Mouse (Mus musculus) urinary bladder, adult 2 months (tissue): ENCODE data around the gene Zfp750. TPM values are rescaled to one million over a fixed set of nuclear protein-coding genes. Genes with fewer than 3 reads are reported as not detected.

Experiments used
- DNase-seq: peaks from one replicate; pipeline ENCODE4 v3.0.0; 2022; ENCODE audit warnings: low spot score
- polyA plus RNA-seq: library from polyadenylated mRNA; depleted of rRNA; stranded (reverse); fragments of >200 nt; gene quantifications from 2 replicates; pipeline ENCODE4 v1.2.3, GENCODE M21; 2012; rRNA removed

Gene Zfp750
- polyA plus RNA-seq = 11.4 and 15.0 TPM in 2 replicates

DNA sequence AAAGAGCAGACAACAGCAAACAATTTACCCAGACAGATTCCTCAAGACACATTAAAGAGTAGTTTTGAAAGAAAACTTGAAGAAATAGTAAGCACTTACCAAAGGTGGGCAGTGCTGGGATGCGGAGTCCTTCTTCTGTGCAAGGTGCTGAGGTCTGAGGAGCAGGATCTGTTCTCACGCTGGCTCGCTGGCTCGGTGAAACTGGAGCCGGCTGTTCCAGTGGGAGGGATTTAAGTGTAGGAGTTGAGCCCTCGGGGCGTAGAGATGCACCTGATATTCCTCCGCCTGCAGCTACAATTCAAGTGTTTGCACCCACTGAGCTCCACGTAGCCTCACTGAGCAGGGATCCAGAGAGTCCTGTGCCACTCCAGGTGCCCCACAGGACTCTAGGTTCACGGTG lies at the start of gene Zfp750:
Gene Zfp750, minus strand, starts transcription at position 203 of the 400 bp plus-strand sequence.
- DNase-seq = no peak

DNA sequence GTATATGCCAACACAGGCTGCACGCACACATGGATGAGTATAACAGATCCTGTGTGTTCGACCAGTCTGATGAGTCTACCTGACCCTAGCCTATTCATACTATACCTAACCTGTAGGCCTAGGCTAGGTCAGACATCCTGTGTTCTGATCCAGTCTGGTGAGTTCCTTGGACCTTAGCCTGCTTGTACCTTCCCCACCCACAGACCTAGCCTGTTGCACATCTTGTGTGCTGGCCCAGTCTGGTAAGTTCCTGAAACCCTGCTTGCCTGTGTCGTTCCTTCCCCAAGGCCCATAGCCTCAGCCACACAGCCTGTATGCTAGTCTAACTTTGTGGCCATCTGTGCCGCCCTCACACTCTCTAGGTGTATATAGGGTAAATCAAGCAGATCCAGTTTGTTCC lies 45.1 kb upstream of the Zfp750 start:
- no peak for DNase-seq

DNA sequence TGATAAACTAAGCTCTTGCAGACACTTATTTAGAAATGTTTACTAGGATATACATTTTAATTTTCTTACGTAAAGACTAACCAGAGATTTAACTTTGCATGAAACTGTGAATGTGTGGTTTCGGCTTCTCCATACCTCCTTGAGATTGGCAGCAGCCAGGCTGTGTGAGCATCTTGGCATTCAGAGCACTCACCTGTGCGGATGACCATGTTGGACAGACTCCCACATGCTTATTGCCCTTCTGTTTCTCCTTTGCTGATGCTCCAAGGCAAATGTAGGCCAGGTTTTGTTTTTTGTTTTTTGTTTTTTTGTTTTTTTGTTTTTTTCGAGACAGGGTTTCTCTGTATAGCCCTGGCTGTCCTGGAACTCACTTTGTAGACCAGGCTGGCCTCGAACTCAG lies 44.2 kb upstream of the Zfp750 start:
- DNase-seq = no peak

DNA sequence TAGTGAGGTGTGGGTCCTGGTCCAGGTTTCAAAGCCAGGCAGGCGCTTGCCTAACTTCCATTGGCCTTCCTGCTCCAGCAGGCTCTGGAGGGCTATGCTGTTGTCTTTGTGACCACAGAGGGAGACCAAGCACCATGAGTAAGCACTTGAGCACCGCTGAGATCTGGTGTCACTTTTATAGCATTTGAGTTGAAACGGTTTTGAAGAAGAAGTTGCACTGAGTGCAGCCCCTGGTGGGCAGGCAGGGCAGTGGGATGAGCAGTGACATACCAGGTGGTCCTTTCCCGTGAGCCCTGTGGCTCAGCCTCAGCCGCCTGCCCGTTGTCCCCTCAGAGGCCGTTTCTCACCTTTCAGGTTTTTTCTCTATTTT lies 41.1 kb upstream of the Zfp750 start:
- no peak for DNase-seq

DNA sequence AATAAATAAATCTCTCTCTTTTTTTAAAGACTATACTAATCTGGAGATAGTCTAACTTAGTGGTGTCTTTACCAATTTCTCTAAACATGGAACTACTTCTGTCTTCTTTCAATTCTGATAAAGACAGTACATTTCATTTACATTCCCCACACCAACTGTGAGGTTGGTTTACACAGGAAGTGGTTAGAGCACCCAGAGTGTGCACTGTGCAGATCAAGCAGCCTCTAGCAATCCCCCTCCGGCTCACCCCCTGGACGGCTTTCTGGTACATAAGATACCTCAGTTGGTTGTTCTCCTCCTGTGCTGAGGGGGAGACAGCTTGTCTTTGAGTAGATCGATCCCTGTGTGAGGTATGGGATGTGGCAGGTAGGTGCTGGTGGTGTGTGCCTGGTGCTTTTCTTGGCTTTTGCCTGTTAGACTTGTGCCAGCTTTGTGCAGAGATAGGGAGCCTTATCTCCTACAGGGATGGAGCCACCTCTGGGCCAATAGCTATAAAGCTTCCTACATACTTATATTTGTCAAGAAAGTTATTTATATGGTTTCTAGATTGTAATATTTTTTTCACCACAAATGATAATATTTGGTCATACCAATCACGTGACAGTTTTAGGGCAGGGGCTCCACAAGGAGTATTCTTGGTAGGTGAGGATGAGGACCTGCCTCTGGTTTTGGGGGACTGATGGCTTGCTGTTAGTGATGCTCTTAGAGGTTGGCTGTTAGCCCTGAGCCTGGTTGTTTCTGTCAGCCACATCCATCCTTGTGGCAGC lies 40.6 kb upstream of the Zfp750 start:
- DNase-seq = no peak

DNA sequence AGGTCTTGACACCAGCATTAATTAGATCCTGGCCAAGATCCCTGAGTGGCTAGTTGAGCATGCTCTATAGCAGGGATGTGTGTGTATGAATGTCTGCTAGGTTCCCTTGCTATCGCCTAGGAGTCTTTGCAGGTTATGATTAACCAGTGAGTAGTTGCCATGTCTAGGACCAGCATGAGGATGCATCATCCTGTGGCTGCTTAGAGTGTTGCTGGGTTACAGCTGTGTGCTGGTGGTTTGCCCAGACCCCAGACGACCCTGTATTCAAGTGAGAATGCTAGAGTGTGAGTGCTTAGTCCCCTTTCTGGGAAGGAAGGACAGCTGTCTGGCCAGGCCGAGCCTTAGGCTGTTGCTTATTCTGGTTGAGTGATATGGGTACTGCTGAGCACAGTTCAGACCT lies 39.4 kb upstream of the Zfp750 start:
- DNase-seq = no peak

DNA sequence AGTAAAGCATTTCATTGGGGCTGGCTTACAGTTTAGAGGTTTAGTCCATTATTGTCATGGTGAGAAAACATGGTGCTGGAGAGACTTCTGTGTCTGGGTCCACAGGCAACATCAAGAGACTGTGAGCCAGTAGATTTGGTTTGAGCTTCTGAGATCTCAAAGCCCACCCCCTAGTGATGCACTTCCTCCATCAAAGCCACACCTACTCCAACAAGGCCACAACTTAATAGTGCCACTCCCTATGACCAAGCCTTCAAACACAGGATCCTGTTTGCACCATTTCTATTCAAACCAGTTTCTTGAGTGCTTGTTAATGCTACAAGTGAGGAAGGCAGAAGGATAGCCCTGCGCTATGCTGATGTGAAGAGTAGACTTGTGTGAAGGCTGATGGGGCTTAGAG lies 38.8 kb upstream of the Zfp750 start:
- DNase-seq = no peak

DNA sequence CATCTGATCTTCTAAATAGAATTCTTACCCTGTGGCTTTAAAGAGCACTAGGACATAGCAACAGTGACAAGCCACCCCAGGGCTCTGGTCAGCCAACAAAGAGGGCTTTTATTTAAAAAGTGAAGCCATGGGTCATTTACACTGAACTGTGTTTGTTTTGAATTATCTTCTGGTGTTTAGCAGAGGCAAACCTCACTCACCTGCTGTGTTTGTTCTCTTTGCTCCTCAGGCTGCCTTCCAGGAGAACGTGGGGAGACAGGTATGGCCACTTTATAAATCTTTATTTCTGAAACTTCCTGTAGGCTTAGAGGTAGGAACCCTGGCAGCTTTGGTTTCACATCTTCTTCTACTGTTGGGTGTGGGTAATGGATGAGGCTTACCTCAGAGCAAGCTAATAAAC lies 37.6 kb upstream of the Zfp750 start:
- no peak for DNase-seq

DNA sequence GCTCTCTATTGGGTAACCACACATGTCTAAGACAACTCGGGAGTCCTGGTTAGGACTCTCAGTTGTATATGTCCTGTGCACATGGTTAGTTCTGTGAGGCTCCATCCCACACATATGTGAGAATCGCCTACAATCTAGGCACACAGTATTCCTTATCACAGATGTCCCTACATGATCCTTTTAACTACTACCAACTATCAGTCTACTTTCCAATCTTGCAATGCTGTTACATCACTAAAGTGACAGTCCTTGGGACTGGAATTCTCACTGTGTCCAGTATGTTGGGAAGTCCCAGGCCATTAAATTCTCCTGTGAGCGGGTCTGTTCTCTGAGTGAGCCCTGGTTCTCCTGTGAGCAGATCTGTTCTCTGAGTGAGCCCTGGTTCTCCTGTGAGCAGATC lies 34.3 kb upstream of the Zfp750 start:
- no peak for DNase-seq

DNA sequence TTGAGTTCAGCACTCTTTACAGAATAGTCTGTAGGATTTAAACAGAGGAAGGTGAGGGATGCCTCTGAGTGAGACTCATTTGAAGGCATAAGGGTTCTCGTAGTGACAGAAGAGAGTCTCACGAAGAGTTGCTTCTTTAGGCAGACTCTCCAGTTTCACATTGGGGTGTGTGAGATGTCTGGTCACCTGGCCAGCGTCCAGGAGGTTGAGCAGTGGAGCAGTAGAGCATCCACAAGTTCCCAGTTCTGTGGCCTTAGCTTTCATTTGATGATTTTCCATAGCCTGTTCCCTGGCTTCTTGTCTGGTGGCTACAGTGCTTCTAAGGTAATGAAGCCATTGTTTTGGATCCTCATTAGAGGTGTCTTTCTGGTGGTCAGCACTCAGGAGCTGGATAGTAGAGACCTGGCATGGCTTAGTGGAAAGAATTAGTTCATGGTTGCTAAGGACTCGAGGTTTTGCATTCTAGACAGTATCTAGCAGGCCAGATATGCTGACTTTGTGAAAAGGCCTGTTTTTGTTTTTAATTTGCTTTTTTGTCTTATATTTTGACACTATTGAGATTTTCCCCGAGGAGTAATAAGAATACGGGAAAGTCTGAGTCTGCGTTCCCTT lies 33.8 kb upstream of the Zfp750 start:
- no peak for DNase-seq

DNA sequence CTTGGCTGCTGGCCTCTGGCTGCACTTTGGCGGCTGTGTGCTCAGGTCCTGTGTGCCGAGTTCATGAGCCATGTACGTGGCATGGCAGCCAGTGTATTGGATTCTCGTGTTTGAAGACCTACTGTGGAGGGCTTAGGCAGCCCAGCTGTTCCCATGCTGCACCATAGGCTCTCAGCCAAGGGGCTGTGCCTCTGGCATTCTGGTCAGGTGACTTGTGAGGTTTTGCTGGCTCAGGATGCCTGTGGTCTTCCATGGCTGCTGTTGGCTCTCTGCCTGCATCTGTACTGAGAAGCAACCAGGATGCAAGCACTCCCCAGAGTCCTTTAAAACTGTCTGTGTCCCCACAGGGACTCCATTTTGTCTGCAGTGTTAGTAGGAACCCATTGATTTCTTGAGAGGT lies 33.0 kb upstream of the Zfp750 start:
- no peak for DNase-seq

DNA sequence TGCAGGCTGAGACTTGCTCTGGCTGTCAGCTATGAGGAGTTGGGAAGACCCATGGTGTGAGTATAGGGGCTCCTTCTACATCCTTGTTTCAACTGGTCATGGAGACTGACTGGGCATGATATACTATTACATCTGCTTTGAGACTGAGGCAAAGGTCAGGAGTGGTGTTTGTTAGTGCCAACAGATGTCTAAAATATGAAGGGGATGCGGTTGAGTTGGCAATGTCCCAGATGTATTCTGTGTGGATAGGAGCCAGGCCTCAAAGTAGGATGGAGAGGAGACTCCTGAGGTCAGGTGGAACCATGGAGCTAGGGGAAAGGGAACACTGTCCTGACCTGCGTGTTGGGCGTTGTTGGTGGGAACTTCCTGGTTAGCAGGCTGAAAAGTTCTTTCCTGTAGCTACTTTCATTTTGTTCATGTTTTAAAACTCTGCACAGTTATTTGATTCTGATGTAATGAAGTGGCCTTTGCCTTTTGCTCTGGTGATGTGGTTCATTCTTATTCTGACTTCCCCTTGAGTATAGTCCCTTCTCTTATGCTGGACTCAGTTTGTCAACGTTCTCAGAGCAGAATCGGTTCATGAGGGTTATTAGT lies 32.2 kb upstream of the Zfp750 start:
- no peak for DNase-seq

DNA sequence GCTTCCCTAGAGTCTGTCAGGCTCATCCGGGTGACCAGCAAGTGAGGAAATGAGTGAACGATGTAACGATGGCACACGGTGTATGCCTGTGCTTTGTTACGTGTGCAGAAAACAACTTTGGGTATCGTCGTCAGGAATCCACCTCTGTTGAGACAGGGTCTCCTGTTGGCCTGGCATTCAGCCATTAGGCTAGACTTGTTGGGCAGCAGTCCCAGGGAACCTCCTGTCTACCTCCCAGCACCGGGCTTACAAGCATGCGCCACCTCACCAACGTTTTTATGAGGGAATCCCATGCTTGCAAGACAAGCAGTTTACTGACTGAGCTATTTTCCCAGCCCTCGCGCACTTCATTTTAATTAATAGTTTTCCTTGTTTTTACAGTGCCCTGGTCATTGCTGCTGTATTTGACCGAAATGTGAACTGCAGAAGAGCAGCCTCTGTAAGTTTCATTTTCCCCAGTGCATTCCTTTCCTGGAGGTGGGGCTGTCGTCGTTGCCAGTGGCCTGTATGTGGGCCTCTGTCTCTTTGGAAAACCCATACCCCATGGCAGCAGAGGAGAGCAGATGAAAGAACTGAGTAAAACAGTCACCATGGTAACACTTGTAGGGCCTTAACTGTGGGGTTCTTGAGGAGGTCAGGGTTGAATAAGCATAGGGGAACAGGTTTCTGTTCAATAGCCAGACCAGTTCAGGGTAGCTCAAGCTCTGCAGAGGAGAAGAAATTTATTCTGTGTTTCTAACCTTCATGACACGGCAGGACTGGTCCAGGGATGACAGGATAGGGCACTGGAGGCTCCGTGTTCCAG lies 30.9 kb upstream of the Zfp750 start:
- DNase-seq = no peak

DNA sequence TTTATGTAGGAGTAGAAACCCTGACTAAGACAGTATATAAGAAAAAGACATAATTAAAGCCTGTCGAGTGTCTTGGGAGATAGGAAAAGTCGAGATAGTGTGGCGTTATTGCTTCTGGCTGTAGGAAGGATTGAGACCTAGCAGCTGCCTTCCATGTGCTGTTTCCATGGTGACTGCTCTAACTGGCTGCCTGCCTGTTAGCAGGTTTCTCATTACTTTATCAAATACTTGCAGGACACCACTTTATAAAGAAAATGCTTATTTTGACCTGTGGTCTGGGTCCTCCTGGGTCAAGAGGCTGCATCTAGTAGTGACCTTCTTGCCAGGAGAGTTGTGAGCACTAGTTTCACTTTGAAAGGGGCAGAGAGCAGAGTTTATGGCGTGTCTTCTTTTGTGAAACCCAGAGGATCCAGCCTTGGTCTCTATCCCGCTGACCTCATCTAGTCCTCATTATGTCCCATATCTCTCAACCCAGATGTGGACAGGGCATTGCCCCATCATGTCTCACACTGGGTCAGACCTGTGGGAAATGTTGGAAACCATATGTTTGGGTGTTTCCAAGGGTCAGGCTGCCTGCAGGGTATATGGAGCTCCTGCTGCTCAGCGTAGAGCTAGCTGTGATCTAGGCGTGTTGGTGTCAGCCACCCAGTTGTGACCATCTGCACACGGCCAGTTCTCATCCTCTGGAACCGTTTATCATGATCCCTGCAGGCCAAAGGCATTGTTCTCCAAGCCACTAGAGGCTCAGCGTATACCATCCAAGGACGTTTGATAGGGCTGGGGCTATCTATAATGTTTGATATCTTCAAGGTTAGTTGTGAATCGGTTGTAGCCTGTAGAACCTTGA lies 30.1 kb upstream of the Zfp750 start:
- no peak for DNase-seq

DNA sequence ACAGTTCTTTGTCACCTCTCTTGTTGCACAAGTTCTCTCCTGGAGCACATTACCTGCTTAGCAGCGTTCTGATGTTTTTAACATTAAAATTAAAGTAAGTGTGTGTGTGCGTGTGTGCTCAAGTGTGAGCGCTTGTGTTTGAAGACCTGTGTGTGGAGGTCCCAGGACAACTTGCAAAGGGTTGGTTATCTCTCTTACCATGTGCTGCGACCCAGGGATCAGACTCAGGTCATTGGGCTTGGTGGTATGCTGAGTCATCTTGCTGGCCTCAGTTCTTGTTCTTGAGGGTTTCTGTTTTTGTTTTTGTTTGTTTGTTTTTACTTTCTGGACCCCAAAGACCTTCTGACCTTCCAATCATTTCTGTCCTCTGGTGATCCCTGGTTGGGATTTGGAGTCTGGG lies 28.8 kb upstream of the Zfp750 start:
- no peak for DNase-seq

DNA sequence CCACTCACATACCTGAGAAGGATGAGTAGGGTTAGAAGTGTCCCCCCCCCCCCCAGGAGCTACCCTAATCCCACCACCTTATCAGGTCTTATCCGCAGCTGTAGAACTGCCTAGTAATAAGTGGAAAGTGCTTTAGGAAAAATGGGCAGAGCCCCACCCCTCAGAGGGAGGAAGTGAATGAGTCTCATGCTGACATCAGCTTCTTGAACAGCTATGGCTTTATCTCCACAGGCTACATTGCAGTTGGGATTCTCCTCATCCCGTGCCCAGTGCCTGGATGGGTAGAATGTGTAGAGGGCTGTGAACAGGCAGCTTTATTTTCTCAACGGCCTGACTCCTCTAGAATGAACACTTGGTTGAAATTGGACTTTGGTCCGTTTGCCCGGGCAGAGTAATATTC lies 28.1 kb upstream of the Zfp750 start:
- no peak for DNase-seq

DNA sequence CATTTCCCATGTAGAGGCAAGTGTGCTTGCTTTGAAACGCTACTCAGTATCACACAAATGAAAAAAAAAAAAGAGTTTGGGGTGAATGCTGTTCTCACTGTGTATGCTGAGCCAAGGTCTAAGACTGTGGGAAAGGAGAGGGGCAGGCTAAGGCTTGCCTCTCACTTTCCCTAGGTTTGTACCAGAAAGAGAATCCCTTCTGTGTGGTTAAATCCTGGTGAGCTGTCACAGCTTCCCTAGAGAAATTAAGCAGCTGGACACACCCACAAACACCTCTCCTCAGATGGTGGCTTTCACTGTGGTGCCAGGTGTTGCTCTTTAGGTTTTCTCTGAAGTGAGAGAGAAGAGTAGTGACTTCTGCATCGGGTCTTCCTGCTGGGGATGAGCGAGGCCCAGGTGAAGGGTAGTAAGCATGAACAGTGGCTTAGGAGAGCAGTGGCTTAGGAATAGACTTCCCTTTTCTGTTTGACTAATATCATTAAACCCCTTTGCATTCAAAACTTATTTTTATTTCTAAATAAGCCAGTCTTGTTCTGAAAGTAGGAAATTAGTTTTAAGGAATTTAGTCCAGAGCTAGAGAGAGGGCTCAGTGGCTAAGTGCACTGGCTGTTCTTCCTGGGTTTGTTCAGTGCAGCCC lies 26.4 kb upstream of the Zfp750 start:
- no peak for DNase-seq

DNA sequence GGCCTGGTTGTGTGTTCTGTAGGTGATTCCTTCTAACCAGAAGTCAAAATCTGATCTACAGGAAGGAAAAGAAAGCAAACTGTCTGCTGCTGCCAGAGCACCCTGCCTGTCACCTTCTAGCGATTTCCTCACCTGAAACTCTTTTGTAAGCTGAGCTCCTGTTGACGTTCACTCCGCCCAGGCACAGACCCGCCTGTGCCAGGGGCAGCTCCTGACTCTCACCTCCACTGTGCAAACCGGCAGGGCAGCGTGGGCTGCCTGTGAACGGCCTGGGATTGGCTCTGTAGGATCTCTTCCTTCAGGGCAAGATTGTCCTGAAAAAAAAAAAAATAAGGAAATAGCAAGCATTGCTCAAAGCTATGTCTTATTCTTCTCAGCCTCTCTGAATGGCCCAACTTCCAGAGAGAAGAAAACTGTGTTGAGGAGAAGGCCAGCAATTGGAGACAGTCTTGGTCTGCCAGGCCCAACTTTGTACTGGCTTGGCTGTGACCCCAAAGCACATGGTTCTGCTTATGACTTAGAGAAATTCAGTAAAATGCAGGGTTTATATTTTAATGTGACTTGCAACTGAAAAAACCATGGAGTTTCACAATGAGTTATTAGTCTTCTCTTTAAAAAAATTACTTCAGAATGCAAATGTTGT lies 25.7 kb upstream of the Zfp750 start:
- DNase-seq = no peak

DNA sequence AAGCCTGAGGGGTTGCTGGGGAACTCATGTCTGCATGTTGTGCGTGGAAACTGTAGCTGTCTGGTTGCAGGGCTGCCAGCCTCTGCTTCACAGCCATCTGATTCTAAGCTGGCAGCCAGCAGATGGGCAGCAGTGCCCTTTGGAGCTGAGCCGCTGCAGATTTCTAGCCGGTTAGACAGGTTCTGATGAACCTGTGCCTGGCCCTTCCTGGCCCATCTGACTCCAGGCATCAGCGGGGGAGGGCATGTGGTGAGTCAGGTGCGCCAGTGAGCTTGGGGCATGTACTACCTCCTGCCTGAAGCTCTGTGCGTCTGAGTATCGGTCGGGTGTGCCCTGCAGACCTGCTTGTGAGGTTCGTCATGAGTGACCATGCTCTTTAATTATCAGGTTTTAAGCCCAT lies 24.8 kb upstream of the Zfp750 start:
- no peak for DNase-seq

DNA sequence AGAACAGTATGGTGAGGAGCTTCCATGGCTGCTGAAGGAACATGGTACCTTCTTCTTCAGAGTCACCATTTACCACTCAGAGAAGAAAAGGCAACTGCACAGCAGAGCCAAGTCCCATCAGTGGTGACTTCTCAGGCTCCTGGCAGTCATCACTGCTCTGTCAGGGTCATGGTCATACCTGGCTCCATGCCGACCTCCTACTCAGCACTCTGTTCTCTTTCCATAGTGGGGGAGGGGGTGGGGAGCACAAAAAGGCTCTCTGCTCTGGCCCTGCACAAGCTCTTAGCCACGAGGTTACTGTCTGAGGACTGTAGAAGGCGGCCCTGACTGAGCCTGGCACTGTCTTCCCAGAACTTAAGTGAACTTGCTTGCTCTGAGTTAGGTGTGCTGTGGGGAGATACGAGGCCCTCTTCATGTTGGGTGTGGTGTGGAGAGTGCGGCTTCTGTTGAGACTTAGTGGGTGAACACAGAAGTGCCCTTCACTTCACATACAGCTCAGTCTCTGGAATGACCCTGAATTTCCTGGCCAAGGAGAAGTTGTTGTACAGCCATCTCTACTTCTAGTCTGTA lies 24.2 kb upstream of the Zfp750 start:
- no peak for DNase-seq
